Mouse (Mus musculus): ENCODE data around the gene Ccdc188. TPM values are rescaled to one million over a fixed set of nuclear protein-coding genes. Genes with fewer than 3 reads are reported as not detected.
"Not testable (repeated sequence)": the region's sequence is repeated elsewhere in the genome, so short reads cannot be mapped to it uniquely, and the experiment has no call there.

Gene Ccdc188
- polyA plus RNA-seq, 1 experiment from 2014 or later, result not detected

GRCm38 (mm10) chr16:18195068-18195467, 22.6 kb upstream of the Ccdc188 start:
- 52% methylated on average over 5 of the region's 5 CpGs for WGBS
- no peaks in the 10 kb centered on the region for H3K36me3 ChIP-seq (ENCODE audit: control insufficient read depth, insufficient read depth, low read length)
- no peak overlapping the region for H3K4me2 ChIP-seq (ENCODE audit: low read length)
- ATAC-seq (replicated peaks; ENCODE audit: low FRiP score, low TSS enrichment, low read depth), result peak; percentile 67; the same call in 1 of the 2 replicates
- no peak for DNase-seq (ENCODE audit: low spot score)
- peaks cover 12% of the 10 kb centered on the region for H3K4me1 ChIP-seq (replicated peaks; ENCODE audit: control insufficient read depth, insufficient read depth, low read length)
- no peaks in the 10 kb centered on the region for H3K9me3 ChIP-seq (ENCODE audit: control insufficient read depth, low read length)
- H3K27ac ChIP-seq (ENCODE audit: low read depth), result no peak overlapping the region
- H3K27me3 ChIP-seq (replicated peaks; ENCODE audit: control insufficient read depth, insufficient read depth, low read length), result no peaks in the 10 kb centered on the region
- no peak overlapping the region for H3K9ac ChIP-seq (ENCODE audit: low read length)
- H3K4me3 ChIP-seq (ENCODE audit: low read depth, low read length), result no peak overlapping the region

DNA sequence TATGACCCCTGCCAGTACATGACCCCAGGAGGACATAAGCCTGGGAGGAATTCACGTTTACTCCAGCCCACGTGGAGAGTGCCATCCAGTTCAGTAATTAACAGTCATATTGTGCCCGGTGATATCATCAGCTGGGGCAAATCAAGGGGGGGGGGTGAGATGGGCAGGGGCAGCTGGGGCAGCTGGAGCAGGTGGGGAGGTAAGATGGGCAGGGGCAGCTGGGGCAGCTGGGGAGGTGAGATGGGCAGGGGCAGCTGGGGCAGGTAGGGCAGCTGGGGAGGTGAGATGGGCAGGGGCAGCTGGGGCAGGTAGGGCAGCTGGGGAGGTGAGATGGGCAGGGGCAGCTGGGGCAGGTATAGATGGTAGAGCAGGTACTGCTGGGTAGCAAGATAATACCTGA, 22.1 kb upstream of the Ccdc188 start:
- WGBS, result 46% methylated on average over 3 of the region's 3 CpGs
- not testable (repeated sequence) for H3K4me3 ChIP-seq (ENCODE audit: low read depth, low read length)

GRCm38 (mm10) chr16:18197881-18198280, 19.8 kb upstream of the Ccdc188 start:
- Histone ChIP-seq H3K36me3 (ENCODE audit: control insufficient read depth, insufficient read depth, low read length) (no peaks in the 10 kb centered on the region), H3K4me3 (ENCODE audit: low read depth, low read length) (no peak overlapping the region), H3K9ac (ENCODE audit: low read length) (no peak overlapping the region), H3K9me3 (ENCODE audit: control insufficient read depth, low read length) (no peaks in the 10 kb centered on the region), H3K4me2 (ENCODE audit: low read length) (no peak overlapping the region), H3K4me1 (replicated peaks; ENCODE audit: control insufficient read depth, insufficient read depth, low read length) (peaks cover 12% of the 10 kb centered on the region), H3K27ac (ENCODE audit: low read depth) (no peak overlapping the region), H3K27me3 (replicated peaks; ENCODE audit: control insufficient read depth, insufficient read depth, low read length) (no peaks in the 10 kb centered on the region)
- DNase-seq (ENCODE audit: low spot score) (no peak), ATAC-seq (replicated peaks; ENCODE audit: low FRiP score, low TSS enrichment, low read depth) (no peak)
- WGBS, result 83% methylated on average over 6 of the region's 6 CpGs

More for the DNA sequence above, 22.1 kb upstream of the Ccdc188 start:
- not testable (repeated sequence) for H3K27ac ChIP-seq (ENCODE audit: low read depth); H3K9me3 ChIP-seq (ENCODE audit: control insufficient read depth, low read length); H3K27me3 ChIP-seq (replicated peaks; ENCODE audit: control insufficient read depth, insufficient read depth, low read length); ATAC-seq (replicated peaks; ENCODE audit: low FRiP score, low TSS enrichment, low read depth); DNase-seq (ENCODE audit: low spot score); H3K36me3 ChIP-seq (ENCODE audit: control insufficient read depth, insufficient read depth, low read length); H3K9ac ChIP-seq (ENCODE audit: low read length); H3K4me2 ChIP-seq (ENCODE audit: low read length)
- H3K4me1 ChIP-seq (replicated peaks; ENCODE audit: control insufficient read depth, insufficient read depth, low read length), result peaks cover 12% of the 10 kb centered on the region

GRCm38 (mm10) chr16:18198365-18199098, 19.1 kb upstream of the Ccdc188 start:
- no peak overlapping the region for H3K27ac ChIP-seq (ENCODE audit: low read depth)
- 64% methylated on average over 10 of the region's 10 CpGs for WGBS
- ATAC-seq (replicated peaks; ENCODE audit: low FRiP score, low TSS enrichment, low read depth), result no peak
- H3K9ac ChIP-seq (ENCODE audit: low read length), result no peak overlapping the region
- no peaks in the 10 kb centered on the region for H3K9me3 ChIP-seq (ENCODE audit: control insufficient read depth, low read length)
- no peaks in the 10 kb centered on the region for H3K27me3 ChIP-seq (replicated peaks; ENCODE audit: control insufficient read depth, insufficient read depth, low read length)
- H3K4me1 ChIP-seq (replicated peaks; ENCODE audit: control insufficient read depth, insufficient read depth, low read length), result peaks cover 12% of the 10 kb centered on the region
- no peak overlapping the region for H3K4me3 ChIP-seq (ENCODE audit: low read depth, low read length)
- no peak for DNase-seq (ENCODE audit: low spot score)
- no peak overlapping the region for H3K4me2 ChIP-seq (ENCODE audit: low read length)
- H3K36me3 ChIP-seq (ENCODE audit: control insufficient read depth, insufficient read depth, low read length), result no peaks in the 10 kb centered on the region

DNA sequence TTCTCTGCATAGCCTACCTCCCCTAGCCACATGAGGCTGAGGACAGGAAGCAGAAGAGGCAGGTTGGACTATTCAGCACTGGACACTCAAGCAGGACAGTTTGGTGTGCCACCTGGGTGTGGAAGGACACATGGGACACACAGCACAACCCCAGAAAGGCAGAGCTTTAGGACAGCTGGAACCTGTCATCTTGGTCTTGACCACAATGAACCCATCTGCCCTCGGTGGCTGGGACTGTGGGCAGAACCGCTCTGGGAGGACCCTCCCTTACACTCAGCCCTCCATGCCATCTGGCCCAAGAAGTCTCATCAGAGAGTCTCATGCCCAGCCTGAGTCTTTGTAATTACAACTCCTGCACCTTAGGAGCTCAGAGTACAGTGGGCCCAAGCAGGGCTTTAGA, 17.6 kb upstream of the Ccdc188 start:
- H3K4me1 ChIP-seq (replicated peaks; ENCODE audit: control insufficient read depth, insufficient read depth, low read length), result peaks cover 1% of the 10 kb centered on the region; the same call in 1 of the 2 replicates
- 72% methylated on average over 2 of the region's 2 CpGs for WGBS
- no peak overlapping the region for H3K4me3 ChIP-seq (ENCODE audit: low read depth, low read length)
- no peaks in the 10 kb centered on the region for H3K36me3 ChIP-seq (ENCODE audit: control insufficient read depth, insufficient read depth, low read length)
- no peak overlapping the region for H3K4me2 ChIP-seq (ENCODE audit: low read length)
- no peak overlapping the region for H3K9ac ChIP-seq (ENCODE audit: low read length)
- DNase-seq (ENCODE audit: low spot score) (no peak), ATAC-seq (replicated peaks; ENCODE audit: low FRiP score, low TSS enrichment, low read depth) (no peak)
- H3K27me3 ChIP-seq (replicated peaks; ENCODE audit: control insufficient read depth, insufficient read depth, low read length), result no peaks in the 10 kb centered on the region
- no peaks in the 10 kb centered on the region for H3K9me3 ChIP-seq (ENCODE audit: control insufficient read depth, low read length)
- no peak overlapping the region for H3K27ac ChIP-seq (ENCODE audit: low read depth)

DNA sequence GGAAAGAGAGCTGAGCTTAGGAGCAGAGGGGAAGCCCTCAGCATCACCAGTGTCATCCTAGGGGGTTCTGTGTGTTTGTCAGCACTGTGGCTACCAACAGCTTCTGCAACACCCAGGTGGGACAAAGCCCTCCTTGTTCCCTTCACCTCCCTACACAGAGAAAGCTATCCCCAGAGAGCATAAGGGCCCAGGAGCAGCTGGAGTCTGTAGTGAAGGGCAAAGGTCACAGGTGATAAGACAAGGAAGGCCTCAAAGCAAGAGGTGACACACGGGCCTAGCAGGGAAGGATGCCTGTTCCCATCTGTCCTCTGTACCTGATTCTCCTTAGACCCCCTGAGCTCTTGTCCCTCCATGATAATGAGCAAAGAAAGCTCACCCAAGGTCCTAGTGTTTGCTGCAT, 16.1 kb upstream of the Ccdc188 start:
- no peaks in the 10 kb centered on the region for H3K36me3 ChIP-seq (ENCODE audit: control insufficient read depth, insufficient read depth, low read length)
- H3K27ac ChIP-seq (ENCODE audit: low read depth), result no peak overlapping the region
- H3K27me3 ChIP-seq (replicated peaks; ENCODE audit: control insufficient read depth, insufficient read depth, low read length), result no peaks in the 10 kb centered on the region
- H3K4me2 ChIP-seq (ENCODE audit: low read length), result no peak overlapping the region
- no peaks in the 10 kb centered on the region for H3K4me1 ChIP-seq (replicated peaks; ENCODE audit: control insufficient read depth, insufficient read depth, low read length)
- no peak for DNase-seq (ENCODE audit: low spot score)
- no peak for ATAC-seq (replicated peaks; ENCODE audit: low FRiP score, low TSS enrichment, low read depth)
- H3K4me3 ChIP-seq (ENCODE audit: low read depth, low read length), result no peak overlapping the region
- WGBS, result 27% methylated on average over 1 of the region's 1 CpGs
- no peaks in the 10 kb centered on the region for H3K9me3 ChIP-seq (ENCODE audit: control insufficient read depth, low read length)
- H3K9ac ChIP-seq (ENCODE audit: low read length), result no peak overlapping the region

- H3K27ac ChIP-seq (ENCODE audit: low read depth), result no peak overlapping the region
- DNase-seq (ENCODE audit: low spot score), result no peak
- no peak overlapping the region for H3K9ac ChIP-seq (ENCODE audit: low read length)
- H3K4me3 ChIP-seq (ENCODE audit: low read depth, low read length), result no peak overlapping the region
- ATAC-seq (replicated peaks; ENCODE audit: low FRiP score, low TSS enrichment, low read depth), result no peak
- H3K9me3 ChIP-seq (ENCODE audit: control insufficient read depth, low read length), result no peaks in the 10 kb centered on the region
- H3K36me3 ChIP-seq (ENCODE audit: control insufficient read depth, insufficient read depth, low read length), result no peaks in the 10 kb centered on the region
- H3K4me2 ChIP-seq (ENCODE audit: low read length), result no peak overlapping the region
- no peaks in the 10 kb centered on the region for H3K27me3 ChIP-seq (replicated peaks; ENCODE audit: control insufficient read depth, insufficient read depth, low read length)
- 92% methylated on average over 1 of the region's 1 CpGs for WGBS
- no peaks in the 10 kb centered on the region for H3K4me1 ChIP-seq (replicated peaks; ENCODE audit: control insufficient read depth, insufficient read depth, low read length)
Measured at GRCm38 (mm10) chr16:18202061-18202460, 15.6 kb upstream of the Ccdc188 start.

GRCm38 (mm10) chr16:18203430-18204091, 14.1 kb upstream of the Ccdc188 start:
- no peaks in the 10 kb centered on the region for H3K9me3 ChIP-seq (ENCODE audit: control insufficient read depth, low read length)
- no peak for ATAC-seq (replicated peaks; ENCODE audit: low FRiP score, low TSS enrichment, low read depth)
- H3K36me3 ChIP-seq (ENCODE audit: control insufficient read depth, insufficient read depth, low read length), result no peaks in the 10 kb centered on the region
- no peak overlapping the region for H3K4me2 ChIP-seq (ENCODE audit: low read length)
- no peak overlapping the region for H3K4me3 ChIP-seq (ENCODE audit: low read depth, low read length)
- no peak overlapping the region for H3K27ac ChIP-seq (ENCODE audit: low read depth)
- H3K9ac ChIP-seq (ENCODE audit: low read length), result no peak overlapping the region
- no peaks in the 10 kb centered on the region for H3K27me3 ChIP-seq (replicated peaks; ENCODE audit: control insufficient read depth, insufficient read depth, low read length)
- 57% methylated on average over 7 of the region's 7 CpGs for WGBS
- no peak for DNase-seq (ENCODE audit: low spot score)
- no peaks in the 10 kb centered on the region for H3K4me1 ChIP-seq (replicated peaks; ENCODE audit: control insufficient read depth, insufficient read depth, low read length)
